Mouse (Mus musculus): ENCODE measurements around the gene Gm47841. TPM values are rescaled to one million over a fixed set of nuclear protein-coding genes. Genes with fewer than 3 reads are reported as not detected.
A peak's percentile ranks its signal among the peaks of the same experiment; 100 is the strongest.

The Gm47841 gene
- polyA plus RNA-seq, 1 experiment from 2014 or later: not detected

DNA sequence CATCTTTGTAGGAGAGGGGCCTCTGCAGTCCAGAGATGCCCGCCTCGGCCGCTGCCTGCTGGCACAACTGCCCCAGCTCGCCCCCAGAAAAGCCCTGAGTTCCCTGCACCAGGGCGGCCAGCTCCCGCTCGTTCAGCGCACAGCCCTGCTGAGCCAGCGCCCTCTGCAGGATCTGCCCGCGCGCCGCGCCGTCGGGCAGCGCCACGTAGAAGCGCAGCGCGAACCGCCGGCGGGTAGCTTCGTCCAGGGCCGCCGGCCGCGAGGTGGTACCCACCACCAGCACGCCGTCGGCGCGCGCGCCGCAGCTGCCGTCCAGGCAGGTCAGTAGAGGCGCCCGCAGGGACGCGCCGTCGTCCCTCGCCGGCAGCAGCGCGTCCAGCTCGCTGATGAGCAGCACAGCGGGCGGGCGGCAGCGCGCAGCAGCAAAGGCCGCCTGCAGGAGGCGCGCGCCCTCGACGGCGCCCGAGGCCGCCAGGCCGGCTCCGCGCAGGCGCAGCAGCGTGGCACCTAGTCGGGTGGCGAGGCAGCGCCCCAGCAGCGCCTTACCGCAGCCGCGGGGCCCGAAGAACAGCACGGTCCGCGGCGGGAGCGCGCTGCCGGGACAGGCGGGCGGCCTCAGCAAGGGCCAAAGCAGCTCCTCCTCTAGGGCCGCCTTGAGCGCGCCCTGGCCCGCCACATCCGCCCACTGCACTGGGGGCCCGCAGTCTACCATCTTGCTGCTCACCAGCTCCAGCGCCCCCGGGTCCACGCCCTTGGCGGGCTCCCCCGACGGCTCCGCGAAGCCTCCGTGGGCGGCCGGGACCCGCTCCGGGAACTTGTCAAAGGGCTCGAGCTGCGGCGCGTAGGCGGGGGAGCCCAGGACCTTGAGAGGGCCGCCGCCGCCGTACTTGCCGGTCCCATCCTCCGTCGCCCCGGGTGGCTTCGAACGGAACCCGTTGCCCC lies 5.6 kb upstream of the Gm47841 start:
- Histone ChIP-seq H3K4me2 (peak overlapping the region; percentile 77), H3K27ac (no peak overlapping the region), H3K4me1 (peaks cover 13% of the 10 kb centered on the region), H3K36me3 (no peaks in the 10 kb centered on the region), H3K9ac (no peak overlapping the region), H3K4me3 (replicated peaks) (peak overlapping the region; percentile 38), H3K27me3 (replicated peaks) (peaks cover 45% of the 10 kb centered on the region), H3K9me3 (no peaks in the 10 kb centered on the region)
- ATAC-seq (ENCODE audit: insufficient read depth, low FRiP score, low read depth): no peak
- 23% methylated on average over 119 of the region's 120 CpGs for WGBS

DNA sequence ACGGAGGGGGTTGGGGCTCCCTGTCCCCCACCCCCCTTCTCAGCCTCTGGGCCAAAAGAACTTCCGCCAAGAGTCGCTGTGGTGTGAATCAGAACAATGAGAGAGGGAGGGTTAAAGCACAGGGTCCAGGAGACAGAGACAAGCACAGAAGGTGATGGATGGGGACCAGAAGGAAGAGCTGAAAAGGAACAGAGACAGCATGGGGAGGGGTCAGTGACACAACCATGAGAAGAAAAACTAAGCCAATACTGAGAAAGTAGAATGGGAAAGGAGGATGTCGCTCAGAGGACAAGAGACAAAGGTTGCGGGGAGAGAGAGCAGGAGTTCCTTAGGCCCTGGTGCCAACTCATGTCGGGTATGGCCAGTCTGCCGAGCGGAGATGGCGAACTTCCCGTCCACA lies 4.7 kb upstream of the Gm47841 start:
- no peak overlapping the region for H3K27ac ChIP-seq
- H3K4me1 ChIP-seq: peaks cover 18% of the 10 kb centered on the region
- H3K9me3 ChIP-seq: no peaks in the 10 kb centered on the region
- no peak overlapping the region for H3K4me2 ChIP-seq
- no peak overlapping the region for H3K4me3 ChIP-seq (replicated peaks)
- peaks cover 54% of the 10 kb centered on the region for H3K27me3 ChIP-seq (replicated peaks)
- ATAC-seq (ENCODE audit: insufficient read depth, low FRiP score, low read depth): no peak
- H3K9ac ChIP-seq: no peak overlapping the region
- 66% methylated on average over 10 of the region's 10 CpGs for WGBS
- no peaks in the 10 kb centered on the region for H3K36me3 ChIP-seq

DNA sequence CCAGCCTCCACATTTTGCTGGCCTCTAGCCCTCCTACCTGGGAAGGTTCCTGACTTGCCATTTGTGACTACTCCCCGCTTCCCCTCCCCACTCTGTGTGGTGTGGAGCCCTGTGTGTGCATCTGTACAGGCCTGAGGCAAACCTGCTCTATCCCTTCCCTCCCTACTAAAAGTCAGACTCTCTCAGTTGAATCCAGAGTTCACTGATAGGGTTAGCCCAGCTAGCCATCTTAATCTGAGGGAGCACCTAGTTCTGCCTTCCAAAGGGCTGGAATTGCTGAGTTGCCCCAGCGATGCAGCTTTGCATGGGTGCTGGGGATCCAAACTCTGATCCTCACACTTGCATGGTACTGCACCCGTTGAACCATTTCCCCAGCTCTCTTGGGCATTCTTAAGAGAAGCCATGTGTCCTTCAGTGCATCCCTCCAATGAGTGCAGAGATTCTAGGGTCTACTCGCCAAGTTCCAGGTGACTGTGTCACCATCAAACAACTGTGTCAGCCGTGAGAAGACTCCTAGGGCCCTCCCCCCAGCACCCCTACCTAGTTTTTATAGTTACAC lies 1.2 kb upstream of the Gm47841 start:
- Histone ChIP-seq H3K36me3 (no peaks in the 10 kb centered on the region), H3K4me2 (no peak overlapping the region), H3K27me3 (replicated peaks) (peaks cover 66% of the 10 kb centered on the region), H3K4me1 (peaks cover 19% of the 10 kb centered on the region), H3K9me3 (no peaks in the 10 kb centered on the region), H3K4me3 (replicated peaks) (no peak overlapping the region), H3K9ac (no peak overlapping the region), H3K27ac (no peak overlapping the region)
- no peak for ATAC-seq (ENCODE audit: insufficient read depth, low FRiP score, low read depth)
- 56% methylated on average over 5 of the region's 5 CpGs for WGBS

DNA sequence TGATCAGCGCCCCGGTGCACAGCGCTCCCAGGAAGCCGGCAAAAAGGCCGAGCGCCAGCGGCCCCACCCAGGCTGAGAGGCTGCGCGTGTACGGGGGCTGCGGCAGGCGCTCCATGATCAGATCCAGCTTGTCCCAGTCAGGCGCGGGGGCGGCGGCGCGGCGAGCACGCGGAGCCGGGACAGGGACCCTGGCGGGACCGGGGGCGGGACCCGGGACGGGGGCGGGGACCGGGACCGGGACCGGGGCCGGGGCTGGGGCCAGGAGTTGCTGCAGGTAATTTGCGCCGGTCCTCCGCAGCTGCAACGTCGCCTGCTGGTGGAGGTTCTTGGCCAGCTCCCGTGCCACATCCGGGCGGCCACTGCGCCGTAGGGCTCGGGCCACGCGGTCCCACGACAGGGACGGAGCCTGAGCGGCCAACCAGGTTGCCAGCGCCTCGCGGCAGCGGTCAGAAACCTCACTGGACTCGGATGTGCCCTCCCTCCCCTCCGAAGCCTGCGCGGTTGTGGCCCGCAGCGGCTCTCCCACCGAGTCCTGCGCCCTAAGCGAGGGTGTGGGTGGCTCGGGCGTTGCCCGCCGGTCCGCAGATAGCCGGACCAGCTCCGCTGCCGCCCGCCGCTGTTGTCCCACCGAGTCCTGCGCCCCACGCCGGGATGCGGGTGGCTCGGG lies 537 bp downstream of the Gm47841 start:
- no peak; the same call in 1 of the 2 replicates for ATAC-seq (ENCODE audit: insufficient read depth, low FRiP score, low read depth)
- H3K4me1 ChIP-seq: peaks cover 14% of the 10 kb centered on the region
- peak overlapping the region; percentile 94 for H3K4me2 ChIP-seq
- under 1% methylated on average over 64 of the region's 77 CpGs for WGBS
- peaks cover 60% of the 10 kb centered on the region for H3K27me3 ChIP-seq (replicated peaks)
- H3K9ac ChIP-seq: peak overlapping the region; percentile 40; the same call in 1 of the 2 replicates
- no peaks in the 10 kb centered on the region for H3K9me3 ChIP-seq
- H3K36me3 ChIP-seq: no peaks in the 10 kb centered on the region
- no peak overlapping the region for H3K27ac ChIP-seq
- H3K4me3 ChIP-seq (replicated peaks): peak overlapping the region; percentile 44

DNA sequence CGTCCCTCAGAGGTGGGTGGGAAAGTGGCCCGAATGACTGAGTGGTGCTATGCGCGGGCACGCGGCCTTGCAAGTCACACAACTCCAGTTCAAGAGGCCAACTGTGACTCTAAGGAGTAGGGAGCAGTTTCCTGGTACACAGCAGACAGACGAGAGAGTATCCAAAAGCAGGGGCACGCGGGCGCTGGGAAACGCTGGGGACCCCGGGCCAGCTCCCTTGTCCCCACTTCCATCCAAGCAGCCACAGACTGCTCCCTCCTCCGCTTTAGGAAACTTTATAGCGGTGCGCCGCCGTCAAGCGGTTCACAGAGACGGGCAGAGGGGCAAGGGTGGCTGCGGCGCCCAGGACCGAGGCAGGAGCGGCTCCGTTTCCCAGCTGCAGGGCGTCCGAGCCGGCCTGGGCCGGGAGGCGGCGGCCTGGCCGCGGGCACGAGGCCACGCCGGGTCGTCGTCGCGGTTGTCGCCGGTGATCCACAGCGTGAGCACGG lies 1.1 kb downstream of the Gm47841 start:
- no peak for ATAC-seq (ENCODE audit: insufficient read depth, low FRiP score, low read depth)
- WGBS: 2% methylated on average over 43 of the region's 43 CpGs
- Histone ChIP-seq H3K36me3 (no peaks in the 10 kb centered on the region), H3K4me3 (replicated peaks) (peak overlapping the region; percentile 44), H3K9ac (peak overlapping the region; percentile 40; the same call in 1 of the 2 replicates), H3K9me3 (no peaks in the 10 kb centered on the region), H3K4me2 (peak overlapping the region; percentile 94), H3K4me1 (peaks cover 14% of the 10 kb centered on the region), H3K27me3 (replicated peaks) (peaks cover 64% of the 10 kb centered on the region), H3K27ac (no peak overlapping the region)

DNA sequence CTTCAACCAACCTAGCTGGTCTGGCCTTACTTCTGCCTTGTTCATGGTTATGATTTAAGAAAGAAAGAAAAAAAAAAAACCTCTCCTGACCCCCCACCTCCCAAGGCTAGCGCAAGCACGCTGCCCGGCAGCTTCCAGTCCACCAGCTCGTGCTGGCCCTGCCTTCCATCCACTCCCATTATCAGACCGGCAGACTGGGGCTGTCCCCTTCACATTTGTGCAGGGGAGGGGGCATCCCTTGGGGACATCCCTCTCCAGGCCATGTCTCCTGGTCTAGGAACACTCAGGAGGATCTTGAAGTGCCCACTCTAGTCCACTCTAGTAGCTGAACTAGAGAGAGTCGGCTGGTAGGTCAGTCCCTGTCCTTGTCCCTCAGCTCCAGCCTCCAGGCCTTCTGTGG lies 2.7 kb downstream of the Gm47841 start:
- Histone ChIP-seq H3K9me3 (no peaks in the 10 kb centered on the region), H3K4me1 (peaks cover 21% of the 10 kb centered on the region), H3K36me3 (no peaks in the 10 kb centered on the region), H3K4me2 (no peak overlapping the region), H3K4me3 (replicated peaks) (no peak overlapping the region), H3K27ac (no peak overlapping the region), H3K27me3 (replicated peaks) (peaks cover 72% of the 10 kb centered on the region), H3K9ac (no peak overlapping the region)
- WGBS: 44% methylated on average over 6 of the region's 6 CpGs
- ATAC-seq (ENCODE audit: insufficient read depth, low FRiP score, low read depth): no peak

DNA sequence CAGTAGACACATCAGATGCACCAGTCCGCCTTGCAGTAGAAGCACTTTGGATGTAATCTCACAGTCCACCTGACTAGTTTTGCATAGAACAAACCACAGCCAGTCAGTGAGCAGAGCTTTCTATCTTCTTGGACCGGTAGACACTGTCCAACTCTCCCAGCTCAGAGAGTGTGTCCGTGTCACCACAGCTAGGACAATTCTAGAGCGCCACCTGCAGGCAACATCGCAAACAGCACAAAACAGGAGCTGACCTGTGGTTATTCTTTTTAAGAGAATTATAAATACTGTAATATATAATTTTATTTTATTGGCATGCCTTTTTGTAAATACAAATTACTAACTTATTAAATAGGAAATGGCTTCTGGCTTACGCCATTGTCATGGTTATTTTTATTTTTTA lies 4.6 kb downstream of the Gm47841 start:
- 24% methylated on average over 6 of the region's 6 CpGs for WGBS
- Histone ChIP-seq H3K4me3 (replicated peaks) (no peak overlapping the region), H3K27ac (no peak overlapping the region), H3K4me1 (peaks cover 21% of the 10 kb centered on the region), H3K27me3 (replicated peaks) (peaks cover 64% of the 10 kb centered on the region), H3K9ac (no peak overlapping the region), H3K36me3 (no peaks in the 10 kb centered on the region), H3K9me3 (no peaks in the 10 kb centered on the region), H3K4me2 (no peak overlapping the region)
- no peak for ATAC-seq (ENCODE audit: insufficient read depth, low FRiP score, low read depth)

DNA sequence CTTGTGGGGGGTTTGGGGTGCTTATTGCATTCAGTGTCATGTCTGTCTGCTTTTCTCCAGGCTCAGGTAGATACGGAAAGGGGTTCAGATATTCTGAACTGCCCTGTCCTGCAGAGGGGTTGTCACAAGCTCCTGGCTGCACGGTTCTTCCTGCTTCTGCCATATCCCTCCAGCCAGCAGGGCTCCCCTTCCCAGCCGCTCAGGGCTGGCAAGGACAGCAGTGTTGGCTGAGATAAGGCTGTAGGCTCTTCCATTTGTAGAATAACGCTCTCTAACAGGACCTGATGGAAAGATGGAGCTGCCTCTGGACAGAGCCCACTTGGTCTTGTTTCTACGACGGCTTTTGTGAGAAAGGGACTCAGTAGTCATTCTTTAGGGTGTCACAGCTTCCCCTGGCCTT lies 5.2 kb downstream of the Gm47841 start:
- Histone ChIP-seq H3K36me3 (no peaks in the 10 kb centered on the region), H3K4me3 (replicated peaks) (no peak overlapping the region), H3K4me2 (no peak overlapping the region), H3K4me1 (peaks cover 16% of the 10 kb centered on the region), H3K27ac (no peak overlapping the region), H3K9me3 (no peaks in the 10 kb centered on the region), H3K9ac (no peak overlapping the region), H3K27me3 (replicated peaks) (peaks cover 57% of the 10 kb centered on the region)
- no peak for ATAC-seq (ENCODE audit: insufficient read depth, low FRiP score, low read depth)
- 61% methylated on average over 6 of the region's 6 CpGs for WGBS

DNA sequence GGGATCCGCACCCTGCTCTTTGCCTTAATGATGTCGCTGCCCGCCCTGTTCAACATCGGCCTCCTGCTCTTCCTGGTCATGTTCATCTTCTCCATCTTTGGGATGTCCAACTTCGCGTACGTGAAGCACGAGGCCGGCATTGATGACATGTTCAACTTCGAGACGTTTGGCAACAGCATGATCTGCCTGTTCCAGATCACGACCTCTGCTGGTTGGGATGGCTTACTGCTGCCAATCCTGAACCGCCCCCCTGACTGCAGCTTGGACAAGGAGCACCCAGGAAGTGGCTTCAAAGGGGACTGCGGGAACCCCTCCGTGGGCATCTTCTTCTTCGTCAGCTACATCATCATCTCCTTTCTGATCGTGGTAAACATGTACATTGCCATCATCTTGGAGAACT lies 7.5 kb downstream of the Gm47841 start:
- H3K36me3 ChIP-seq: no peaks in the 10 kb centered on the region
- peaks cover 6% of the 10 kb centered on the region; the same call in 1 of the 2 replicates for H3K4me1 ChIP-seq
- no peak overlapping the region for H3K27ac ChIP-seq
- H3K27me3 ChIP-seq (replicated peaks): peaks cover 35% of the 10 kb centered on the region
- no peak overlapping the region for H3K9ac ChIP-seq
- no peak overlapping the region for H3K4me2 ChIP-seq
- H3K9me3 ChIP-seq: no peaks in the 10 kb centered on the region
- 55% methylated on average over 17 of the region's 17 CpGs for WGBS
- ATAC-seq (ENCODE audit: insufficient read depth, low FRiP score, low read depth): no peak
- no peak overlapping the region for H3K4me3 ChIP-seq (replicated peaks)

DNA sequence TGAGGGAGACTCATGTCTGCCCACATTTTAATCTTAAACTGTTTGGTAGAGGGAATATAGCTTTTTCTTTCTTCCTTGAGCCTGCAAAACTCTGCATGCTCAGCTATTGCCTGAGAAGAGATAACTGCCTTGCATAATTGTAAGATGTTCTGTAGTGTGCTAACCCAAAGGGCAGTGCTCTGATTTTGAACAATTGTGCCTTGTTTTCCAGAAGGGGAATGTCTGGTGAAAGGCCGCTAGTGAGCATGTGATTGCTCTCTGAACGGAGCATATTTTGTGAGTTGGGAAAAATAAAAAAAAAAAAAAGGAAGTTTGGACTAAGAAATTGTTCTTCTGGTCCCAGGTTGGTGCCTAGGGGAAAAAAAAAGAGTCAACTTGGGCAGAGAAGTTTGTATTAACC lies 18.2 kb downstream of the Gm47841 start:
- H3K27me3 ChIP-seq (replicated peaks): 0 out of 2 replicates have a peak, but pooled peaks cover 5% of the 10 kb centered on the region
- no peak overlapping the region for H3K27ac ChIP-seq
- H3K4me3 ChIP-seq (replicated peaks): no peak overlapping the region
- WGBS: 73% methylated on average over 2 of the region's 2 CpGs
- H3K4me1 ChIP-seq: no peaks in the 10 kb centered on the region
- no peaks in the 10 kb centered on the region for H3K9me3 ChIP-seq
- H3K4me2 ChIP-seq: no peak overlapping the region
- H3K36me3 ChIP-seq: no peaks in the 10 kb centered on the region
- ATAC-seq (ENCODE audit: insufficient read depth, low FRiP score, low read depth): no peak
- no peak overlapping the region for H3K9ac ChIP-seq

DNA sequence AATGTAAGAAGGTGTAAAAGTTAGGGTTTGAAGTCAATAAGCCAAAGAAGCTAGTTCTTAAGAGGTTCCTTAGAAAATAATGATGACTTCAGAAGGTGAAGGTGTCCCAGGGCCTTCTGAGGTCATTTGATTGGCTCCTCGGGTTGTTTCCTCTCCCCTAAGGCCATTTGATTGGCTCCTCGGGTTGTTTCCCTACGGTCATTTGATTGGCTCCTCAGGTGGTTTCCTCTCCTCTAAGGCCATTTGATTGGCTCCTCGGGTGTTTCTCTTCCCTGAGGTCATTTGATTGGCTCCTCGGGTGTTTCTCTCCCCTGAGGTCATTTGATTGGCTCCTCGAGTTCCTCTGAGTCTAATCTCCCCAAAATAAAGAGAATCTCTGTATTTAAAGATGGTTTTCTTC lies 35.8 kb downstream of the Gm47841 start:
- no peak overlapping the region for H3K4me3 ChIP-seq (replicated peaks)
- 85% methylated on average over 6 of the region's 6 CpGs for WGBS
- H3K4me1 ChIP-seq: peaks cover 11% of the 10 kb centered on the region; the same call in 1 of the 2 replicates
- no peaks in the 10 kb centered on the region for H3K27me3 ChIP-seq (replicated peaks)
- no peak overlapping the region for H3K27ac ChIP-seq
- H3K36me3 ChIP-seq: no peaks in the 10 kb centered on the region
- H3K9me3 ChIP-seq: no peaks in the 10 kb centered on the region
- H3K4me2 ChIP-seq: no peak overlapping the region
- H3K9ac ChIP-seq: no peak overlapping the region
- no peak for ATAC-seq (ENCODE audit: insufficient read depth, low FRiP score, low read depth)
